Mouse (Mus musculus): ENCODE data around the gene Gm10715. TPM values are rescaled to one million over a fixed set of nuclear protein-coding genes. Genes with fewer than 3 reads are reported as not detected.
"Not testable (repeated sequence)": the region's sequence is repeated elsewhere in the genome, so short reads cannot be mapped to it uniquely, and the experiment has no call there.

The Gm10715 gene
- polyA plus RNA-seq, 1 experiment: not detected

- not testable (repeated sequence) for DNase-seq (ENCODE audit: low spot score)
These were observed 11.7 kb upstream of the Gm10715 start, which contains the start of gene Gm10717 for GRCm38 (mm10) chr9:3024912-3025467. Gm10717 (plus strand) TSS chr9:3025417.

- DNase-seq (ENCODE audit: low spot score): not testable (repeated sequence)
These were observed 11.0 kb upstream of the Gm10715 start for GRCm38 (mm10) chr9:3025653-3026052.

GRCm38 (mm10) chr9:3026136-3026535 is 10.5 kb upstream of the Gm10715 start:
- DNase-seq (ENCODE audit: low spot score): not testable (repeated sequence)

- not testable (repeated sequence) for DNase-seq (ENCODE audit: low spot score)
These were observed 9.9 kb upstream of the Gm10715 start for GRCm38 (mm10) chr9:3026741-3027140.

GRCm38 (mm10) chr9:3027200-3027599 is 9.5 kb upstream of the Gm10715 start:
- not testable (repeated sequence) for DNase-seq (ENCODE audit: low spot score)

- not testable (repeated sequence) for DNase-seq (ENCODE audit: low spot score)
These were observed 7.2 kb upstream of the Gm10715 start for GRCm38 (mm10) chr9:3029276-3030000.

GRCm38 (mm10) chr9:3030677-3031318 is 5.9 kb upstream of the Gm10715 start:
- not testable (repeated sequence) for DNase-seq (ENCODE audit: low spot score)

GRCm38 (mm10) chr9:3034299-3034698 is 2.4 kb upstream of the Gm10715 start, which contains the start of gene Gm17535:
Gm17535 (plus strand) TSS chr9:3034599.
- DNase-seq (ENCODE audit: low spot score): not testable (repeated sequence)

GRCm38 (mm10) chr9:3038161-3038560 is 1.5 kb downstream of the Gm10715 start:
- not testable (repeated sequence) for DNase-seq (ENCODE audit: low spot score)

Other genes with a start within 250 kb of the Gm10715 start
- gene Gm10722, start 36.0 kb upstream of the Gm10715 start, polyA plus RNA-seq (2012; rRNA removed): not detected in 2 replicates
- not detected in 2 replicates for gene Gm11168, start 33.5 kb upstream of the Gm10715 start, polyA plus RNA-seq (2012; rRNA removed)
- not detected in 2 replicates for gene Gm10721, start 23.7 kb upstream of the Gm10715 start, polyA plus RNA-seq (2012; rRNA removed)
- not detected in 2 replicates for gene Gm10720, start 21.2 kb upstream of the Gm10715 start, polyA plus RNA-seq (2012; rRNA removed)
- not detected in 2 replicates for gene Gm10719, start 19.5 kb upstream of the Gm10715 start, polyA plus RNA-seq (2012; rRNA removed)
- not detected in 2 replicates for gene Gm10718, start 13.3 kb upstream of the Gm10715 start, polyA plus RNA-seq (2012; rRNA removed)
- gene Gm10717, start 11.5 kb upstream of the Gm10715 start, polyA plus RNA-seq (2012; rRNA removed): not detected in 2 replicates
- not detected in 2 replicates for gene Gm17535, start 2.3 kb upstream of the Gm10715 start, polyA plus RNA-seq (2012; rRNA removed)